Mouse (Mus musculus) brain, embryonic 14.5 days (tissue): ENCODE data around the gene Cish.
"Not testable (repeated sequence)": the region's sequence is repeated elsewhere in the genome, so short reads cannot be mapped to it uniquely, and the experiment has no call there.

Experiments
- CTCF ChIP-seq: fragments of 200-500 bp; IDR thresholded peaks from 2 replicates; pipeline ENCODE4 v1.5.1; 2012; ENCODE audit warnings: inconsistent platforms, mild to moderate bottlenecking, moderate library complexity, borderline replicate concordance; ENCODE audit not compliant: insufficient read depth, insufficient read length; ENCODE audit errors: extremely low read depth
- POLR2A ChIP-seq: fragments of 200-500 bp; IDR thresholded peaks from 2 replicates; pipeline ENCODE4 v1.6.1; 2012; ENCODE audit warnings: mild to moderate bottlenecking, inconsistent platforms, borderline replicate concordance; ENCODE audit not compliant: poor library complexity, insufficient read depth, insufficient read length, severe bottlenecking; ENCODE audit errors: extremely low read depth

- not testable (repeated sequence) for TF ChIP-seq CTCF, POLR2A
These were observed 10.8 kb downstream of the Cish start for GRCm38 (mm10) chr9:107306673-107307072.
